Mouse (Mus musculus) cerebellum, adult 11-12 months (tissue): Measurements from ENCODE around the gene Zfp358.

Experiments
- DNase-seq: peaks from one replicate; pipeline ENCODE4 v3.0.0; 2022

Gene Zfp358

GRCm38 (mm10) chr8:3500235-3501090, 7.5 kb downstream of the Zfp358 start, which contains the start of gene Mcoln1:
Gene Mcoln1 (plus strand): TSS chr8:3500457.
- peak; percentile 98 for DNase-seq

GRCm38 (mm10) chr8:3502217-3502616, 9.3 kb downstream of the Zfp358 start:
- DNase-seq: no peak

GRCm38 (mm10) chr8:3507979-3508754, 15.2 kb downstream of the Zfp358 start:
- DNase-seq: no peak

- DNase-seq: peak; percentile 75
Measured at GRCm38 (mm10) chr8:3514681-3515247, 21.8 kb downstream of the Zfp358 start.

- DNase-seq: peak; percentile 90
Measured at GRCm38 (mm10) chr8:3515260-3515671, 22.3 kb downstream of the Zfp358 start, which contains the start of gene Pnpla6. Gene Pnpla6 (plus strand): TSS chr8:3515384.

- DNase-seq: no peak
Measured at GRCm38 (mm10) chr8:3515771-3516417, 23.0 kb downstream of the Zfp358 start.

GRCm38 (mm10) chr8:3516450-3517116, 23.6 kb downstream of the Zfp358 start:
- DNase-seq: peak; percentile 96

GRCm38 (mm10) chr8:3517117-3517495, 24.2 kb downstream of the Zfp358 start:
- no peak for DNase-seq

GRCm38 (mm10) chr8:3522007-3522697, 29.2 kb downstream of the Zfp358 start:
- DNase-seq: no peak

- no peak for DNase-seq
Measured at GRCm38 (mm10) chr8:3530816-3531215, 37.9 kb downstream of the Zfp358 start.

GRCm38 (mm10) chr8:3531936-3532335, 39.0 kb downstream of the Zfp358 start:
- DNase-seq: no peak

- no peak for DNase-seq
Measured at GRCm38 (mm10) chr8:3536053-3536841, 43.3 kb downstream of the Zfp358 start.

- DNase-seq: no peak
Measured at GRCm38 (mm10) chr8:3536940-3537339, 44.0 kb downstream of the Zfp358 start.

GRCm38 (mm10) chr8:3537666-3538065, 44.7 kb downstream of the Zfp358 start:
- DNase-seq: no peak

- DNase-seq: no peak
Measured at GRCm38 (mm10) chr8:3539146-3539545, 46.2 kb downstream of the Zfp358 start.

- DNase-seq: no peak
Measured at GRCm38 (mm10) chr8:3540076-3540475, 47.1 kb downstream of the Zfp358 start.

GRCm38 (mm10) chr8:3546511-3546910, 53.6 kb downstream of the Zfp358 start:
- DNase-seq: no peak
